Mouse (Mus musculus) forebrain, embryonic 15.5 days (tissue): ENCODE results near the gene Gp5. TPM values are rescaled to one million over a fixed set of nuclear protein-coding genes. Genes with fewer than 3 reads are reported as not detected.
A peak's percentile ranks its signal among the peaks of the same experiment; 100 is the strongest.
"Not testable (repeated sequence)": the region's sequence is repeated elsewhere in the genome, so short reads cannot be mapped to it uniquely, and the experiment has no call there.

ENCODE experiments used
- ATAC-seq: fragments of 200-750 bp; cut with Nextera tagmentation; replicated peaks from 2 replicates; pipeline ENCODE4 v1.8.0; 2017; ENCODE audit warnings: mild to moderate bottlenecking, moderate TSS enrichment, moderate library complexity
- H3K27ac ChIP-seq: fragments of 300-500 bp; sonication (generic); replicated peaks from 2 replicates; pipeline ENCODE4 v1.5.1; 2015; ENCODE audit warnings: mild to moderate bottlenecking, inconsistent platforms
- H3K27me3 ChIP-seq: fragments of 300-500 bp; sonication (generic); 2 replicates; pipeline ENCODE4 v1.6.1; 2015; ENCODE audit warnings: inconsistent platforms
- H3K36me3 ChIP-seq: fragments of 300-500 bp; sonication (generic); 2 replicates; pipeline ENCODE4 v1.6.1; 2015; ENCODE audit warnings: mild to moderate bottlenecking, inconsistent platforms
- H3K4me1 ChIP-seq: fragments of 300-500 bp; sonication (generic); 2 replicates; pipeline ENCODE4 v1.6.1; 2015; ENCODE audit warnings: inconsistent platforms
- H3K4me2 ChIP-seq: fragments of 300-500 bp; sonication (generic); replicated peaks from 2 replicates; pipeline ENCODE4 v1.6.1; 2015; ENCODE audit warnings: mild to moderate bottlenecking, inconsistent platforms
- H3K4me3 ChIP-seq: fragments of 300-500 bp; sonication (generic); 2 replicates; pipeline ENCODE4 v1.5.1; 2015; ENCODE audit warnings: mild to moderate bottlenecking, inconsistent platforms
- H3K9ac ChIP-seq: fragments of 300-500 bp; sonication (generic); replicated peaks from 2 replicates; pipeline ENCODE4 v1.6.1; 2015; ENCODE audit warnings: mild to moderate bottlenecking, inconsistent platforms
- H3K9me3 ChIP-seq: fragments of 300-500 bp; sonication (generic); 2 replicates; pipeline ENCODE4 v1.6.1; 2016; ENCODE audit warnings: inconsistent platforms
- WGBS: fragments of 180-500 bp; shearing (Covaris S2); methylation state at CpG from one replicate; pipeline ENCODE4 v1.1.7; 2015; ENCODE audit warnings: mixed read lengths; 5-methylcytosine and 5-hydroxymethylcytosine counted together
- polyA plus RNA-seq: library from polyadenylated mRNA; unstranded; fragments of >200 nt; fragmentation: Nextera tagmentation; extraction: Ambion mirVana; gene quantifications from 2 replicates; pipeline ENCODE4 v1.2.1, GENCODE M21; 2015

Gp5 gene
- 0.27 and 0.29 TPM in 2 replicates for polyA plus RNA-seq

DNA sequence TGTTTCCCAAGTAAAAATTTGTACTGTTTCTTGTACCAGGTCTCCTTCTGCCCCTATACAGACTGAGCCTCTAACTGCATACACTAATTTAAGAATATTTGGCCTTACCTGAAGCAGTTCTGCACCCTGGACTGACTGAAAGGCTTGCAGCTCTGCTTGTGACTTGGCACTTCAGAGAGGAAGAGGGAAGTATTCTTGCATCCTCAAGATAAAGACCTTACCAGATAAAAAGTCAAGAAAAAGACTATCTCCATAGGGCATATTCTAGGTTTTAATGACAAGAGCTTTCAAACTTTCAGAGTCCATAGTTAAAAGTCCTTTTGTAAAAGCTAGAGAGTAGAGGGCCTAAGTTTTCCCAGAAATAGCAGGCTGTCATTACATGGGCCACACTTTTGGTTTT is at the start of gene Gp5:
Gp5 (minus strand) TSS at position 133 of the 400 bp plus-strand sequence.
- Histone ChIP-seq H3K9me3 (no peaks in the 10 kb centered on the region), H3K4me2 (peak within 1 kb of the TSS; percentile 91), H3K4me3 (peak within 1 kb of the TSS; percentile 68), H3K36me3 (peaks cover 3% of the 10 kb centered on the region; the same call in 1 of the 2 replicates), H3K4me1 (peaks cover 18% of the 10 kb centered on the region), H3K27me3 (peaks cover 38% of the 10 kb centered on the region), H3K9ac (peak within 1 kb of the TSS; percentile 56; the same call in 1 of the 2 replicates), H3K27ac (no peak within 1 kb of the TSS)
- no peak for ATAC-seq

DNA sequence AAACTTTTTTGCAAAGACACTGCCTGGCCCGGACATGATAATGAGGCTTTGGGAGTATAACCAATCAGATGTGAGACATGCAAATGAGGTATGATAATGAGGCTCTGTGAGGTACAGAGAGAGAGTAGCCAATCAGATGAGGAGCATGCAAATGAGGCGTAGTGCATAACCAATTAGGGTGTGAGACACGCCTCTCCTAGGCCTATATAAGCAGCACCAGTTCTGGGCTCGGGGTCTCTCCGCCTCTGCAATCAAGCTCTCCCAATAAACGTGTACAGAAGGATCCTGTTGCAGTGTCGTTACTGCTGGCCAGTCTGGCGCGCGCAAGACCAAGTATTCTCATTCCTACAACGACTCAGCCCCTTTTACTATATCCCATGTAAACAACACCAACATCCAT is 42.9 kb upstream of the Gp5 start:
- ATAC-seq, H3K27ac ChIP-seq, H3K4me1 ChIP-seq, H3K9ac ChIP-seq, H3K4me3 ChIP-seq, H3K27me3 ChIP-seq, H3K4me2 ChIP-seq, H3K9me3 ChIP-seq: not testable (repeated sequence)
- 97% methylated on average over 11 of the region's 11 CpGs for WGBS
- H3K36me3 ChIP-seq, result peaks cover 14% of the 10 kb centered on the region

DNA sequence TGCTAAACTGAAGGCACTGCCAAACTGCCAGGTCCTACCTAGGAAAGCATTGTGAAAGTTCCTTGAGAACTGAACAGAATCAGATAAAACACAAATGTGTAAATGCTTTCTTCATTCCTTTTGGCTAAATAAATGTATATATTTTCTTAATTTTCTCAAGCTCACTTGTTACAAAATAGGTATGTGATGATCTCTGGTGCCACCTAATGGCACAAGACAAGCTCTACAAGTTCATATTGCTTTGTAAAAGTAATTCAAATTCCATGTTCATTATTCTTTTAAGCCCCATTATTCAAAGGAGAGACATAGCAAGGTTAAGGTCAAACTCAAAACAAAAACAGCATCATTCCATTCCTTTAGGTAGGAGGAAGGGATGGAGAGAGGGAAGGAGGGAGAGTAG is 3.7 kb upstream of the Gp5 start:
- Histone ChIP-seq H3K36me3 (peaks cover 3% of the 10 kb centered on the region; the same call in 1 of the 2 replicates), H3K9ac (no peak overlapping the region), H3K4me2 (no peak overlapping the region), H3K27ac (no peak overlapping the region), H3K4me1 (peaks cover 6% of the 10 kb centered on the region), H3K27me3 (peaks cover 18% of the 10 kb centered on the region; the same call in 1 of the 2 replicates), H3K9me3 (no peaks in the 10 kb centered on the region), H3K4me3 (no peak overlapping the region)
- no peak for ATAC-seq

DNA sequence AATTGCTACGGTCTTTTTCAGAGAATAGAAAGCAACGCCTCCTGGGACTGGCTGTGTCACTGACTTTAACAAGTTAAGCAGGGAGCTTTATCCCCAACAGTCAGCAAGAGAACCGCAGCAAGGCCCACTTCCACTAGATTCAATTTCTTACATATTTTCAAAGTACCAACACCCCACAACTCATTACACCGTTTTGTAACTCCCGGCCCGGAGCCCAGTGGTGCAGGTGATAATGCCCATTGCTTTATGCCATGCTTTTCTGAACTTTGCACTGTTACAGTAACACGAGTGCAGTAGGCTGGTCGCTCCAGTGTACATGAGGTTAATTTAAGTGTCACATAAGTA is 436 bp downstream of the Gp5 start:
- H3K4me2 ChIP-seq, result no peak overlapping the region

DNA sequence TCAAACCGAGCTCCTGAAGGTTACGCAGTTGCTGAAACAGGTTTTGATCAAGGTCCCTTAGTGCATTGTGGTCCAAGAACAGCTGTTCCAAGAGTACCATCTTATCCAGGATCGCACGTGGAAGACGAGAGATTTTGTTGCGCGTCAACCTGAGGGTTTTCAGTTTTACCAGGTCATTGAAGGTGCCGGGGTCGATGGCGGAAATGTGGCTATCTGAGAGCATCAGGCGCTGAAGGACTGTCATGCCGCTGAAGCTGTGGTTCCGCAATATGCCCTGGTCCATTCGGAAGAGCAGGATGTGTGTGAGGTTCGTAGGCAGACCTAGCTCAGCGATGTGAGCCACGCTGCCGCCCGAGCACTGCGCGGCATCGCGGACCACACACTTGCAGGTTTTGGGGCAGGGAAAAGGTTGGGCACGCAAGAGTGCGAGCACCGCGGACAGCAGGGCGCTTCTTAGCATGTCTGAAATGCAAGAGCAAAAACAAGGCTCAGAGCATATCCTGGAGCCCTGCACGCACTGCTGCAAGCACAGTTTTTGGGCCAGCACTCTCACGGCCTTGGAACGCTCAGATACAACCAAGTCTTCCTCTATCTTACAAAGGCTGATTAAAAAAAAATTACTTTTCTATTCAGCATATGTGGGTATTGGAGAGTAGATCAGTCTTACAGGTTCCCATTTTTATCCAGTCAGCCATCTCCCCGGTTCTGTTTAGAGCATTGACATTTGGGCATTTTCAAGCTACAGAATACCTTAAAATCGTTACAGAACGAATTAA is 996 bp downstream of the Gp5 start:
- Histone ChIP-seq H3K4me1 (peaks cover 18% of the 10 kb centered on the region), H3K9ac (peak overlapping the region; percentile 56; the same call in 1 of the 2 replicates), H3K9me3 (no peaks in the 10 kb centered on the region), H3K4me2 (peak overlapping the region; percentile 91), H3K4me3 (peak overlapping the region; percentile 68), H3K36me3 (no peaks in the 10 kb centered on the region), H3K27me3 (peaks cover 38% of the 10 kb centered on the region), H3K27ac (no peak overlapping the region)
- no peak for ATAC-seq
- WGBS, result 4% methylated on average over 34 of the region's 34 CpGs

More for the DNA sequence above, 436 bp downstream of the Gp5 start:
- 56% methylated on average over 8 of the region's 8 CpGs for WGBS
- Histone ChIP-seq H3K4me3 (no peak overlapping the region), H3K9me3 (no peaks in the 10 kb centered on the region), H3K27me3 (peaks cover 38% of the 10 kb centered on the region), H3K4me1 (peaks cover 18% of the 10 kb centered on the region), H3K36me3 (no peaks in the 10 kb centered on the region; the same call in 1 of the 2 replicates), H3K9ac (no peak overlapping the region), H3K27ac (no peak overlapping the region)
- ATAC-seq, result no peak

DNA sequence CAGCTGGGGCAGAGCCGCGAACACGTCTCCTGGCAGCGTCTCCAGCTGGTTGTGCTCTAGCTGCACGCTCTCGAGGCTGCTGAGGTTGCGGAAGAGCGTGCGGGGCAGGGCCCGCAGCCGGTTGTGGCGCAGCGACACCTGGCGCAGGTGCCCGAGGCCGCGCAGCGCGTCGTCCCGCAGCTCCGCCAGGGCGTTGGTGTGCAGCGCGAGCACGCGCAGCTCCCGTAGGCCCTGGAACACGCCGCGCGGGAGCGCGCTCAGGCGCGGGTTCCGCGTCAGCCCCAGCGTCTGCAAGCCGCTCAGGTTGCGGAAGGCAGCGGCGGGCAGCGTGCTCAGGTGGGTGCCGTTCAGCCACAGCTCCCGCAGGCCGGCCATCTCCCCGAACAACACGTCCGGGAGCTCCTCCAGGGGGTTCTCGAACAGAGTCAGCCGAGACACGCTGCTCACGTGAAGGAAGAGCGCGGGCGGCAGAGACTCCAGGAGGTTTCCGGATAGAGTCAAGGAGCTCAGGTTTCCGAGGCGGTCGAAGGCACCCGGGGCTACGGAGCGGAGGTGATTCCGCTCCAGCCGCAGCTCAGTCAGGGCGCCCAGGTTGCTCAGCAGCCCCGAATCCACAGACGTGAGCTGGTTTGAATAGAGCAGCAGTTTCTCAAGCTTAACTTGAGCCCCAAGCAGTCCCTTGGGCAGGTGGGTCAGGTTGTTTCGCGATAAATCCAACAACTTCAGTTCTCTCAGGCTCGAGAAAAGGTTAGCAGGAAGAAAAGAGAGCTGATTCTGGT is 1.8 kb downstream of the Gp5 start:
- peak; percentile 81 for ATAC-seq
- no peaks in the 10 kb centered on the region for H3K36me3 ChIP-seq
- peaks cover 18% of the 10 kb centered on the region for H3K4me1 ChIP-seq
- WGBS, result under 1% methylated on average over 72 of the region's 72 CpGs
- H3K27me3 ChIP-seq, result peaks cover 38% of the 10 kb centered on the region
- H3K9ac ChIP-seq, result peak overlapping the region; percentile 56
- no peak overlapping the region for H3K27ac ChIP-seq
- H3K4me3 ChIP-seq, result peak overlapping the region; percentile 68
- H3K4me2 ChIP-seq, result peak overlapping the region; percentile 91
- H3K9me3 ChIP-seq, result no peaks in the 10 kb centered on the region

DNA sequence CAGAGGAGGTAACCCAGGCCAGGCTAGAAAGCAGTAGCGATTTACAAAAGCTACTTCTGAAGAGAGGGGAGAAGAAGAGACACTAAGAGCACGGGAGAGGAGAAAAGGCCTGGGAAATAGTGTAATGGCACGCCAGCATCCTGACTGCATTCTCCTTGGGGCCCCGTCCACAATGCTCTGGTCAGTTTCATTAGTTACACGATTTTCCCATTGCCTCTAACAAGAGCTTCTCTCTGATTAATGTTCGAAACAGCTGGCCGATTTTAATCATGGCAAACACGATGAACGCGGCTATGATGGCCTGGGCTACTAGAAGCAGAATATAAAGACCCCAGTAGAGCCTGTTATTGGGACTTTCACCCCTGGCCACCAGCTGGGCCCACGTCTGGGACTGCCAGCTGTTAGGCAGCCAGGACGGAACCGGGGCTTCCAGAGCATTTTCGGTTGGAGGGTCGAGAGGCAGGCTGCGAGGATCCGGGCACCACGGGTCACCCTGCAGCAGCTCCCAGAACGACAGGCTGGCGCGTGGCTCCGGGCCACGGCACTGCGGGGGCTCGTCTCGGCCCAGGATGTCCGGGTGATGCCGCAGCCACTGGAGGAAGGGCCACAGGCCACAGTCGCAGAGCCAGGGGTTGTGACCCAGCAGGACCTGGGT is 2.5 kb downstream of the Gp5 start:
- Histone ChIP-seq H3K9me3 (no peaks in the 10 kb centered on the region), H3K4me2 (peak overlapping the region; percentile 91), H3K27ac (no peak overlapping the region), H3K36me3 (no peaks in the 10 kb centered on the region), H3K27me3 (peaks cover 38% of the 10 kb centered on the region), H3K9ac (peak overlapping the region; percentile 56), H3K4me1 (peaks cover 18% of the 10 kb centered on the region), H3K4me3 (peak overlapping the region; percentile 68)
- peak; percentile 35 for ATAC-seq
- WGBS, result 14% methylated on average over 29 of the region's 29 CpGs

DNA sequence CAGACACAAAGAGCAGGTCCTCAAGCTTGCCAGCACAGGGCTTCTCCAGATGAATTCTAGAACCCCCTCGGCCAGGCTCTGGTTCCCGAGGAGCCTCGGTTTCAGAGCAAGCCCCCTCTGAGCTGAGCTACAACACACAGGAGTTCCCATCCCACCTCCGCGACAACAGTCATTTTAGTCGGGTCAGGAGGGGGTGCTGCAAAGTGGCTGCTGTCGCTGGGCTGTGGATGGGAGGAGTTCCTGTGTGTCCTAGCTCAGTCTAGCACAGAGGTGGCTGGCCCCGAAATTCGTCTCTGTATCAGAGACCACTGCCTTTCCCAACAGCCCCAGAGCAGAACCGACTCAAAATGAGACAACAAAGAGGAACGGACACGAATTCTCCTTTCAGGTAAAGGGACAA is 3.3 kb downstream of the Gp5 start:
- no peak overlapping the region for H3K4me2 ChIP-seq
- H3K9ac ChIP-seq, result no peak overlapping the region
- H3K27ac ChIP-seq, result no peak overlapping the region
- 56% methylated on average over 12 of the region's 12 CpGs for WGBS
- no peak for ATAC-seq
- H3K27me3 ChIP-seq, result peaks cover 38% of the 10 kb centered on the region
- H3K9me3 ChIP-seq, result no peaks in the 10 kb centered on the region
- no peak overlapping the region for H3K4me3 ChIP-seq
- peaks cover 18% of the 10 kb centered on the region for H3K4me1 ChIP-seq
- no peaks in the 10 kb centered on the region for H3K36me3 ChIP-seq

DNA sequence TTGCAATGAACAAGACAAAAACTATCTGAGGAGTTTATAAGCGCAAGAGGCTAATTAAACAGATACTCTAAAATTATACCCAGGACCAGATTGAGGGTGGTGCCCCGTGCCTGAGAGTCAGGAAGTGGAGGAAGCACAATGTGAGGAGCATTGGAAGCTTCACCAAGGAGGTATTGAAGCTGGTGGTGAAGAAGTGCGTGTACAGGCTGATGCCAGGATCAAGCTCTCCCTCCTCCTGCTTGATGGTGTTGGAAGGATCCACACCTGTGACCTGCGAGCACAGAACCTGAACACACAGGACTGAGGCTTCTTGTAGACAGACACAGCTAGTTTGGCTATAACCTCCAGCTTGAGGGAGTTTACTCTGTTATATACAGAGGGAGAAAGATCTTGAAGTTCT is 4.5 kb downstream of the Gp5 start:
- Histone ChIP-seq H3K27ac (no peak overlapping the region), H3K36me3 (no peaks in the 10 kb centered on the region), H3K9me3 (no peaks in the 10 kb centered on the region), H3K4me2 (no peak overlapping the region), H3K9ac (no peak overlapping the region), H3K4me1 (peaks cover 18% of the 10 kb centered on the region), H3K4me3 (no peak overlapping the region), H3K27me3 (peaks cover 36% of the 10 kb centered on the region)
- 88% methylated on average over 4 of the region's 4 CpGs for WGBS
- no peak for ATAC-seq

DNA sequence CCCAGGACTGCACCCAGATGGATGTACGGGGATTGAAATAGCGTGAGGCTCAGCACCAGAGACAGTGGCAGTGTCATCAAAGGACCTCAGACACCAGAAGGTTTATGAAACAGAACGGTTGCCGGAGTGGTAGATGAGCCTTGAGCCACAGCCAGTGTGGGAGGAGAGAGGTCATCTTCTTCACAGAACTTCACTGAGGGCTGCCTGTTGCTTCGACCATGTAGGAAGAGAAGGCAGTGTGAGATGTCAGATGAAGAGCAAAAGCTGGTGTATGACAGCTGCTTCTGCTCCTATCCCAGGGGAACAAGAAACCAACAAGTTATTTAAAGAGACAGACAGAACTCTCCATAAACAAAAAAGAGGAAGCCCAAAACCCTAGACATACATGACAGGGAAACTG is 6.3 kb downstream of the Gp5 start:
- 80% methylated on average over 5 of the region's 5 CpGs for WGBS
- H3K4me1 ChIP-seq, result peaks cover 12% of the 10 kb centered on the region
- H3K27ac ChIP-seq, result no peak overlapping the region
- H3K4me3 ChIP-seq, result no peak overlapping the region
- H3K9ac ChIP-seq, result no peak overlapping the region
- no peaks in the 10 kb centered on the region for H3K9me3 ChIP-seq
- no peaks in the 10 kb centered on the region for H3K36me3 ChIP-seq
- ATAC-seq, result no peak
- peaks cover 19% of the 10 kb centered on the region for H3K27me3 ChIP-seq
- no peak overlapping the region for H3K4me2 ChIP-seq

DNA sequence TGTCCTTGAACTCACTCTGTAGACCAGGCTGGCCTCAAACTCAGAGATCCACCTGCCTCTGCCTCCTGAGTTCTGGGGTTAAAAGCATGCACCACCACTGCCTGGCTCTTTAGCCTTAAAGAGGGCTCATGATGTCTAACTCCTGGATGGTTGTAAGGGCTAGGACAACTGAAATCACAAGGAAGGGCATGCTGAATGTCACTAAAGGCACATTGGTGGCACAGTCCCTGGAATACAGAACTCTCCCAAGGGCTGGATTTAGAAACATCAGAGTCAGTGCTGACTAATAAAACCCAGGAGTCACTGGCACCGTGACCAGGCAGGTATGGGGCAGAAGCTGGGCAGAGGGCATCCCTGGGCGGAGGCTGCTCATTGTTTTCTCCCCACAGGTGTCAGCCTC is 7.2 kb downstream of the Gp5 start:
- no peak overlapping the region for H3K4me2 ChIP-seq
- 88% methylated on average over 2 of the region's 2 CpGs for WGBS
- no peak overlapping the region for H3K9ac ChIP-seq
- no peak overlapping the region for H3K4me3 ChIP-seq
- H3K9me3 ChIP-seq, result no peaks in the 10 kb centered on the region
- no peak overlapping the region for H3K27ac ChIP-seq
- H3K36me3 ChIP-seq, result no peaks in the 10 kb centered on the region
- no peak for ATAC-seq
- H3K4me1 ChIP-seq, result peaks cover 4% of the 10 kb centered on the region
- peaks cover 14% of the 10 kb centered on the region for H3K27me3 ChIP-seq

DNA sequence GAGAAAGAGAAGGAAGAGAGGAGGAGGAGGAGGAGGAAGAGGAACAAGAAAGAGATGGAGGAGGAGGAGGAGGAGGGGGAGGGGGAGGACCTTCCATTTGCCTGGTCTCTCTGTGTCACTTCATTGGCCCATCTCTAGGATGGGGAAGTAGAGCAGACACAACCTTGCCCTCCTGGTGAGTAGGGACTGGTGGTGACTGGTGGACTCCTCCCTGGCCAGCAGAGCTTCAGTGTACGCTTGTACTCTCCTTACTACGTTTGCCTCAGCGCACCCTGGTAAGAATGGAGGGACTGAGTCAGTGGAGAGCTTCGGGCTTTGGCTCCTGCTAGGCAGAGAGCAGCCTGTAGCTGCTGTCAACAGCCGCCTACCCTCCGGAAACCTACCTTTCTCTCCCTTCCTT is 7.9 kb downstream of the Gp5 start:
- no peaks in the 10 kb centered on the region for H3K36me3 ChIP-seq
- H3K4me3 ChIP-seq, result no peak overlapping the region
- no peak overlapping the region for H3K9ac ChIP-seq
- no peaks in the 10 kb centered on the region for H3K9me3 ChIP-seq
- peaks cover 6% of the 10 kb centered on the region for H3K27me3 ChIP-seq
- 85% methylated on average over 6 of the region's 6 CpGs for WGBS
- H3K27ac ChIP-seq, result no peak overlapping the region
- H3K4me2 ChIP-seq, result no peak overlapping the region
- no peak for ATAC-seq
- no peaks in the 10 kb centered on the region for H3K4me1 ChIP-seq
